Mouse (Mus musculus) liver, embryonic 12.5 days (tissue): ENCODE measurements around the gene Nedd9. TPM values are rescaled to one million over a fixed set of nuclear protein-coding genes. Genes with fewer than 3 reads are reported as not detected.

ENCODE experiments used
- ATAC-seq: fragments of 200-750 bp; cut with Nextera tagmentation; 2 replicates; pipeline ENCODE4 v1.8.0; 2017; ENCODE audit warnings: moderate number of reproducible peaks, mild to moderate bottlenecking, moderate library complexity
- H3K27ac ChIP-seq: fragments of 300-500 bp; sonication (generic); 2 replicates; pipeline ENCODE4 v1.5.1; 2016; ENCODE audit warnings: mild to moderate bottlenecking
- H3K27me3 ChIP-seq: fragments of 300-500 bp; sonication (generic); replicated peaks from 2 replicates; pipeline ENCODE4 v1.6.1; 2016; ENCODE audit warnings: mild to moderate bottlenecking, moderate library complexity
- H3K36me3 ChIP-seq: fragments of 300-500 bp; sonication (generic); 2 replicates; pipeline ENCODE4 v1.6.1; 2016; ENCODE audit warnings: mild to moderate bottlenecking, moderate library complexity
- H3K4me1 ChIP-seq: fragments of 300-500 bp; sonication (generic); 2 replicates; pipeline ENCODE4 v1.6.1; 2016
- H3K4me2 ChIP-seq: fragments of 300-500 bp; sonication (generic); 2 replicates; pipeline ENCODE4 v1.6.1; 2016; ENCODE audit warnings: mild to moderate bottlenecking, moderate library complexity
- H3K4me3 ChIP-seq: fragments of 300-500 bp; sonication (generic); 2 replicates; pipeline ENCODE4 v1.5.1; 2016; ENCODE audit warnings: mild to moderate bottlenecking, moderate library complexity
- H3K9ac ChIP-seq: fragments of 300-500 bp; sonication (generic); 2 replicates; pipeline ENCODE4 v1.6.1; 2016; ENCODE audit warnings: mild to moderate bottlenecking, moderate library complexity
- H3K9me3 ChIP-seq: fragments of 300-500 bp; sonication (generic); replicated peaks from 2 replicates; pipeline ENCODE4 v1.6.1; 2016; ENCODE audit warnings: mild to moderate bottlenecking, moderate library complexity
- WGBS: fragments of 180-500 bp; shearing (Covaris S2); methylation state at CpG from one replicate; pipeline ENCODE4 v1.1.7; 2016; ENCODE audit not compliant: insufficient replicate concordance; 5-methylcytosine and 5-hydroxymethylcytosine counted together
- polyA plus RNA-seq: library from polyadenylated mRNA; unstranded; fragments of >200 nt; fragmentation: Nextera tagmentation; extraction: Ambion mirVana; gene quantifications from 2 replicates; pipeline ENCODE4 v1.2.1, GENCODE M21; 2016

The Nedd9 gene
- polyA plus RNA-seq, 1 experiment from 2014 or later = 2.5 TPM

GRCm38 (mm10) chr13:41447209-41447608 is 40.0 kb downstream of the Nedd9 start:
- ATAC-seq = no peak
- Histone ChIP-seq H3K36me3 (no peaks in the 10 kb centered on the region), H3K9me3 (no peaks in the 10 kb centered on the region), H3K4me1 (no peaks in the 10 kb centered on the region), H3K9ac (no peak overlapping the region), H3K4me2 (no peak overlapping the region), H3K27ac (no peak overlapping the region), H3K4me3 (no peak overlapping the region), H3K27me3 (no peaks in the 10 kb centered on the region)
- WGBS = 64% methylated on average over 6 of the region's 6 CpGs

- no peaks in the 10 kb centered on the region for H3K9me3 ChIP-seq
- no peaks in the 10 kb centered on the region for H3K36me3 ChIP-seq
- H3K9ac ChIP-seq = no peak overlapping the region
- no peak overlapping the region for H3K4me2 ChIP-seq
- no peak overlapping the region for H3K4me3 ChIP-seq
- H3K27me3 ChIP-seq = no peaks in the 10 kb centered on the region
- ATAC-seq = no peak
- H3K4me1 ChIP-seq = no peaks in the 10 kb centered on the region
- 88% methylated on average over 1 of the region's 1 CpGs for WGBS
- H3K27ac ChIP-seq = no peak overlapping the region
These were observed 40.6 kb downstream of the Nedd9 start for GRCm38 (mm10) chr13:41446591-41446990.

- H3K4me1 ChIP-seq = no peaks in the 10 kb centered on the region
- H3K27me3 ChIP-seq = no peaks in the 10 kb centered on the region
- no peaks in the 10 kb centered on the region for H3K36me3 ChIP-seq
- H3K4me2 ChIP-seq = no peak overlapping the region
- H3K9me3 ChIP-seq = no peaks in the 10 kb centered on the region
- no peak for ATAC-seq
- no peak overlapping the region for H3K4me3 ChIP-seq
- no peak overlapping the region for H3K27ac ChIP-seq
- no peak overlapping the region for H3K9ac ChIP-seq
- 80% methylated on average over 3 of the region's 3 CpGs for WGBS
These were observed 41.9 kb downstream of the Nedd9 start for GRCm38 (mm10) chr13:41445067-41445808.

- ATAC-seq = no peak
These were observed 42.9 kb downstream of the Nedd9 start for GRCm38 (mm10) chr13:41444230-41444629.

GRCm38 (mm10) chr13:41442145-41442544 is 45.0 kb downstream of the Nedd9 start:
- H3K9me3 ChIP-seq = no peaks in the 10 kb centered on the region
- 66% methylated on average over 4 of the region's 4 CpGs for WGBS
- no peaks in the 10 kb centered on the region for H3K4me1 ChIP-seq
- H3K4me2 ChIP-seq = no peak overlapping the region
- no peak overlapping the region for H3K9ac ChIP-seq
- no peak overlapping the region for H3K4me3 ChIP-seq
- H3K27ac ChIP-seq = no peak overlapping the region
- no peak for ATAC-seq
- no peaks in the 10 kb centered on the region for H3K27me3 ChIP-seq
- no peaks in the 10 kb centered on the region for H3K36me3 ChIP-seq

More at GRCm38 (mm10) chr13:41444230-41444629, 42.9 kb downstream of the Nedd9 start:
- Histone ChIP-seq H3K9me3 (no peaks in the 10 kb centered on the region), H3K4me1 (no peaks in the 10 kb centered on the region), H3K9ac (no peak overlapping the region), H3K27ac (no peak overlapping the region), H3K4me2 (no peak overlapping the region), H3K4me3 (no peak overlapping the region), H3K36me3 (no peaks in the 10 kb centered on the region), H3K27me3 (no peaks in the 10 kb centered on the region)
- 76% methylated on average over 6 of the region's 6 CpGs for WGBS

GRCm38 (mm10) chr13:41440205-41440604 is 47.0 kb downstream of the Nedd9 start:
- Histone ChIP-seq H3K9me3 (no peaks in the 10 kb centered on the region), H3K4me2 (no peak overlapping the region), H3K4me1 (no peaks in the 10 kb centered on the region), H3K27ac (no peak overlapping the region), H3K4me3 (no peak overlapping the region), H3K36me3 (no peaks in the 10 kb centered on the region), H3K9ac (no peak overlapping the region), H3K27me3 (no peaks in the 10 kb centered on the region)
- 59% methylated on average over 1 of the region's 1 CpGs for WGBS
- ATAC-seq = no peak

GRCm38 (mm10) chr13:41437390-41437789 is 49.8 kb downstream of the Nedd9 start:
- Histone ChIP-seq H3K4me2 (no peak overlapping the region), H3K27ac (no peak overlapping the region), H3K4me1 (no peaks in the 10 kb centered on the region), H3K9ac (no peak overlapping the region), H3K36me3 (no peaks in the 10 kb centered on the region), H3K27me3 (no peaks in the 10 kb centered on the region), H3K4me3 (no peak overlapping the region), H3K9me3 (no peaks in the 10 kb centered on the region)
- ATAC-seq = no peak
- WGBS = 53% methylated on average over 2 of the region's 2 CpGs

GRCm38 (mm10) chr13:41436731-41437130 is 50.4 kb downstream of the Nedd9 start:
- no peak for ATAC-seq
- 59% methylated on average over 5 of the region's 5 CpGs for WGBS

GRCm38 (mm10) chr13:41433201-41433600 is 54.0 kb downstream of the Nedd9 start:
- Histone ChIP-seq H3K9me3 (no peaks in the 10 kb centered on the region), H3K4me3 (no peak overlapping the region), H3K4me1 (no peaks in the 10 kb centered on the region), H3K36me3 (no peaks in the 10 kb centered on the region), H3K9ac (no peak overlapping the region), H3K27me3 (no peaks in the 10 kb centered on the region), H3K4me2 (no peak overlapping the region), H3K27ac (no peak overlapping the region)
- 55% methylated on average over 6 of the region's 6 CpGs for WGBS
- no peak for ATAC-seq

More at GRCm38 (mm10) chr13:41436731-41437130, 50.4 kb downstream of the Nedd9 start:
- no peak overlapping the region for H3K4me3 ChIP-seq
- no peaks in the 10 kb centered on the region for H3K4me1 ChIP-seq
- H3K27ac ChIP-seq = no peak overlapping the region
- no peak overlapping the region for H3K9ac ChIP-seq
- no peak overlapping the region for H3K4me2 ChIP-seq
- H3K9me3 ChIP-seq = no peaks in the 10 kb centered on the region
- H3K36me3 ChIP-seq = no peaks in the 10 kb centered on the region
- H3K27me3 ChIP-seq = no peaks in the 10 kb centered on the region

GRCm38 (mm10) chr13:41431795-41432194 is 55.4 kb downstream of the Nedd9 start:
- no peaks in the 10 kb centered on the region for H3K36me3 ChIP-seq
- no peak overlapping the region for H3K9ac ChIP-seq
- H3K4me1 ChIP-seq = no peaks in the 10 kb centered on the region
- H3K4me2 ChIP-seq = no peak overlapping the region
- no peak for ATAC-seq
- no peaks in the 10 kb centered on the region for H3K27me3 ChIP-seq
- WGBS = 60% methylated on average over 3 of the region's 3 CpGs
- no peak overlapping the region for H3K27ac ChIP-seq
- H3K9me3 ChIP-seq = no peaks in the 10 kb centered on the region
- no peak overlapping the region for H3K4me3 ChIP-seq

- ATAC-seq = no peak
- no peak overlapping the region for H3K9ac ChIP-seq
- no peaks in the 10 kb centered on the region for H3K4me1 ChIP-seq
- H3K36me3 ChIP-seq = no peaks in the 10 kb centered on the region
- H3K9me3 ChIP-seq = no peaks in the 10 kb centered on the region
- H3K27ac ChIP-seq = no peak overlapping the region
- H3K4me3 ChIP-seq = no peak overlapping the region
- WGBS = 71% methylated on average over 3 of the region's 3 CpGs
- H3K4me2 ChIP-seq = no peak overlapping the region
- no peaks in the 10 kb centered on the region for H3K27me3 ChIP-seq
These were observed 60.1 kb downstream of the Nedd9 start for GRCm38 (mm10) chr13:41427046-41427445.

- Histone ChIP-seq H3K9ac (no peak overlapping the region), H3K4me1 (no peaks in the 10 kb centered on the region), H3K36me3 (no peaks in the 10 kb centered on the region), H3K4me3 (no peak overlapping the region), H3K27me3 (no peaks in the 10 kb centered on the region), H3K27ac (no peak overlapping the region), H3K4me2 (no peak overlapping the region), H3K9me3 (no peaks in the 10 kb centered on the region)
- whole genome bisulfite sequencing = 70% methylated on average over 10 of the region's 10 CpGs
- no peak for ATAC-seq
These were observed 63.6 kb downstream of the Nedd9 start for GRCm38 (mm10) chr13:41423463-41424074.
